Mouse (Mus musculus): Measurements from ENCODE around the gene Dis3l2.

- no peak for TF ChIP-seq MAZ (IDR thresholded peaks at IDR 0.05; ENCODE audit: low read depth, low read length)
- TF ChIP-seq NRF1 (IDR thresholded peaks at IDR 0.05; ENCODE audit: low read depth, low read length) = no peak
- no peak for TF ChIP-seq HCFC1 (IDR thresholded peaks at IDR 0.05; ENCODE audit: low read depth, low read length)
- no peak for TF ChIP-seq POLR2AphosphoS2 (IDR thresholded peaks at IDR 0.05; ENCODE audit: low read depth, low read length)
- no peak for TF ChIP-seq PAX5 (IDR thresholded peaks at IDR 0.05; ENCODE audit: low read length)
- no peak for TF ChIP-seq RCOR1 (conservative IDR thresholded peaks at IDR 0.05; ENCODE audit: low read depth, low read length)
- TF ChIP-seq POLR2A (IDR thresholded peaks at IDR 0.05; ENCODE audit: low read depth, low read length) = no peak
- TF ChIP-seq CTCF (conservative IDR thresholded peaks at IDR 0.05 in 1 of 2, IDR thresholded peaks at IDR 0.05 in 1 of 2; ENCODE audit: low read depth in 2 of 2, low read length in 2 of 2) = no peak
- no peak for TF ChIP-seq USF2 (conservative IDR thresholded peaks at IDR 0.05; ENCODE audit: low read depth, low read length)
- no peak for TF ChIP-seq MXI1 (IDR thresholded peaks at IDR 0.05; ENCODE audit: low read depth, low read length)
- TF ChIP-seq KAT2A (IDR thresholded peaks at IDR 0.05; ENCODE audit: insufficient replicate concordance, low read length) = no peak
Measured at GRCm38 (mm10) chr1:86733160-86733821, 29.7 kb downstream of the Dis3l2 start.

All from CH12.LX (cell line).